9 mouse cellular contexts compared by ENCODE assay signal in genomic region chr2:110663329-110663728, GRCm38 (mm10). TPM values are rescaled to one million over a fixed set of nuclear protein-coding genes. Genes with fewer than 3 reads are reported as not detected.
DNase-seq lines count a peak whose midpoint lies in the region; ATAC-seq lines count a peak whose summit lies in the region.
"Had no signal": no experiment of that assay in that cellular context is flagged by ENCODE, and none has a peak within 500 bp of the region (broad histone marks: within the 10 kb centered on the region; RNA-seq: fewer than 3 reads in every experiment).

No protein-coding gene starts in this region.

- H3K4me2 ChIP-seq in hindbrain, embryonic 14.5 days (replicated peaks): no peak overlapping the region
- no peak overlapping the region for H3K4me2 ChIP-seq in hindbrain, embryonic 13.5 days
- H3K4me2 ChIP-seq: hindbrain, embryonic 15.5 days had no signal

- H3K4me1 ChIP-seq in hindbrain, embryonic 14.5 days (replicated peaks; ENCODE audit: control insufficient read depth, insufficient read depth, low read length): no peaks in the 10 kb centered on the region
- no peaks in the 10 kb centered on the region for H3K4me1 ChIP-seq in hindbrain, embryonic 13.5 days (replicated peaks)
- H3K4me1 ChIP-seq: hindbrain, embryonic 15.5 days had no signal

- peak; percentile 81 for DNase-seq in hindbrain, embryonic 14.5 days (ENCODE audit: low spot score)
- DNase-seq in lung, postnatal 36 days: peak; percentile 10
- DNase-seq in lung, postnatal 4 days: no peak
- peak; percentile 11 for DNase-seq in embryo, embryonic 11.5 days (ENCODE audit: low read depth, low spot score)
- DNase-seq in retina, postnatal 1 day: peak; percentile 49
- DNase-seq in frontal cortex, postnatal 14 days (ENCODE audit: low spot score in 2 of 2): no peak
- no peak for DNase-seq in testis, postnatal 10 days (ENCODE audit: low spot score)

- no peak overlapping the region for H3K9ac ChIP-seq in hindbrain, embryonic 14.5 days
- H3K9ac ChIP-seq in hindbrain, embryonic 13.5 days: no peak overlapping the region
- H3K9ac ChIP-seq: hindbrain, embryonic 15.5 days had no signal

- no peaks in the 10 kb centered on the region for H3K27me3 ChIP-seq in hindbrain, embryonic 14.5 days (ENCODE audit: control insufficient read depth, insufficient read depth, low read length)
- no peaks in the 10 kb centered on the region for H3K27me3 ChIP-seq in hindbrain, embryonic 13.5 days
- H3K27me3 ChIP-seq: hindbrain, embryonic 15.5 days had no signal

- WGBS in hindbrain, embryonic 14.5 days: 46% methylated on average over 4 of the region's 4 CpGs
- WGBS in hindbrain, embryonic 13.5 days: 55% methylated on average over 4 of the region's 4 CpGs

- no peaks in the 10 kb centered on the region for H3K36me3 ChIP-seq in hindbrain, embryonic 14.5 days (replicated peaks; ENCODE audit: control insufficient read depth, insufficient read depth)
- no peaks in the 10 kb centered on the region for H3K36me3 ChIP-seq in hindbrain, embryonic 13.5 days
- H3K36me3 ChIP-seq: hindbrain, embryonic 15.5 days had no signal

- no peak overlapping the region for H3K27ac ChIP-seq in hindbrain, embryonic 14.5 days
- no peak overlapping the region for H3K27ac ChIP-seq in hindbrain, embryonic 13.5 days
- H3K27ac ChIP-seq: hindbrain, embryonic 15.5 days had no signal

- ATAC-seq in hindbrain, embryonic 14.5 days (ENCODE audit: low FRiP score): no peak
- ATAC-seq in hindbrain, embryonic 13.5 days (ENCODE audit: low FRiP score): no peak

- no peak overlapping the region for H3K4me3 ChIP-seq in hindbrain, embryonic 14.5 days (replicated peaks; ENCODE audit: low read length)
- H3K4me3 ChIP-seq in hindbrain, embryonic 13.5 days: no peak overlapping the region
- H3K4me3 ChIP-seq: hindbrain, embryonic 15.5 days had no signal

- no peaks in the 10 kb centered on the region for H3K9me3 ChIP-seq in hindbrain, embryonic 14.5 days (ENCODE audit: control insufficient read depth, low read length)
- no peaks in the 10 kb centered on the region for H3K9me3 ChIP-seq in hindbrain, embryonic 13.5 days
- H3K9me3 ChIP-seq: hindbrain, embryonic 15.5 days had no signal

RNA-seq across cellular contexts. Expression of gene Muc15, which starts 57.8 kb away (rescaled TPM):
- polyA plus RNA-seq in hindbrain, embryonic 14.5 days (2014; fragmentation: Nextera tagmentation; extraction: Ambion mirVana): 0.05 TPM in 1 of 2 replicates, not detected in the other
- polyA plus RNA-seq in hindbrain, embryonic 13.5 days (2015; fragmentation: Nextera tagmentation; extraction: Ambion mirVana): 0.08 TPM in 1 of 2 replicates, not detected in the other

Comparison
In these comparisons a context has a peak if more than half of its experiments do, and no peak if none do; other contexts are left out.
1. DNase-seq: peak in hindbrain, embryonic 14.5 days (single experiment), lung, postnatal 36 days (single experiment), embryo, embryonic 11.5 days (single experiment) and retina, postnatal 1 day (single experiment); none in lung, postnatal 4 days (0 of 2), frontal cortex, postnatal 14 days (0 of 2) and testis, postnatal 10 days (single experiment).